Mouse (Mus musculus): ENCODE data around the gene Exosc7. TPM values are rescaled to one million over a fixed set of nuclear protein-coding genes. Genes with fewer than 3 reads are reported as not detected.

Gene Exosc7
- 92.6 and 92.7 TPM in 2 replicates for polyA plus RNA-seq (2012; rRNA removed)

DNA sequence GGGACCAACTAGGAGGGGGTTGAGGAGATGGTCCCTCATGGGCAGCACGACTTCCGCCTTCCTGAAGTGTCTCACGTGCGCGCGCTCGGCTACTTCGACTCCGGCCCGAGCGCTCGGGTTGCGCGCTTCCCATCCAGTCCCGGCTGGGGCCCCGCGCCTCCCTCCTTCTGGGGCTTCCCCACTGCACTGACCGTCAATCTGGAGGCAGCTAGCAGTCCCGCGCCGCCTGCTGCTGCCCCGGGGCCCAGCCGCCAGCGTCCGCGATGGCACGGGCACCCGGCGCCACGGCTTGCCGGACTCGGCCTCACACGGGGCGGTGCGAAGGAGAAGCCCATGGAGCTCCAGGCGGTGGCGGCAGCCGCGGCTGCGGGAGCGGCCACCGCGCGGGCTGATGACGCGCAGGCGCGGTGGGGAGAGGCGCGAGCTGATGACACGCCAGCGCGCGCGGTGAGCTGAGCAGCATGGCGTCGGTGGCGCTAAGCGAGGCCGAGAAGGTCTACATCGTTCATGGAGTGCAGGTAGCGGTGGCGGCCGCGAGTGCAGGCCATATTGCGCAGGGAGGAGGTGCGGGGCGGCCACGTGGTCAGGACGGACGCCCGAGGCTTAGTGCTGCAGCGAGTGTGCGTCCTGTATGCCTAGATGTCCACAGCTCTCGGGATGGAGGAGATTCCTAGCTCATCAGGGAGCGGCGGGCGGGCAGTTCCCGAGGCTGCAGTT lies at the start of gene Exosc7, which contains the start of gene Zdhhc3:
TSS of gene Exosc7 (plus strand) at position 411 of the 717 bp plus-strand sequence.
TSS of gene Zdhhc3 (minus strand) at position 401 of the 717 bp plus-strand sequence.

DNA sequence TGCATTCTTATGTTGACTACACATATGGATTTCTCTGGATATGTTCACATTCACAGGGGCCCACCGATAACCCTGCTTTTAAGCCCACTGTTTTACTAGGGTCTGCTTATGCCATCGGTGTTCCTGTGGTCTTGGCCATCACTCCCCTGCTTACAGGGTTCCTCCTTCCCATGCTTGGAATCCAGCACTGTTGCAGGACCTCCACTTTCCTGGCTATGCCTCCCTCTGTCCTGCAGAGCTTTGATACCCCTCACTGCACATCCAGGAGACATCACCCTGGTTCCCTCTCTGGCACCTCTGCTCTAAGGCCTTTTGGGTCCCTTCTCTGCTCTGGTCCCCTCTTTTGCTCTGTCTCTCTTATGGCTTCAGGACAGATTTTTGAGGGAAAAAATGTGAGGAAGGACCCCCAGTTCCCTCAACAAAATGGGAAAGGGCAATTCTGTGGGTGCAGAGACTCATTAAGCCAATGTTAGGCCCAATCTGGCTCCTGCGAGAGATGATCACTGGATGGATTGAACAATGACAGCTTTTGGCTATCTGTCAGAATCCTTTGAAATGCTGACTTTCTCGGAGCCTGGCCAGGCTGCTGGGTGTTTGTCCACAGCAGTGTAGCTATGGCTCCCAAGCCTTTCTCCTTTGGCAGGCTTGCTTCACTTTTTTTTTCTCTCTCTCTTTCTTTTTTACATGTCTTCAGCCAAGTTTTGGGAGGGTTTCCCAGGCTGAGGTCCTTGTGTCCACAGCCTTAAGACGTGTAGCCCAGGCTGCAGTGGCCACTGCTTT lies 37.4 kb downstream of the Exosc7 start, which contains the start of gene Clec3b:
TSS of gene Clec3b (plus strand) at position 706 of the 780 bp plus-strand sequence.

Other genes with a start within 250 kb of the Exosc7 start
- gene Zfp445, start 247.2 kb upstream of the Exosc7 start, polyA plus RNA-seq (2012; rRNA removed) = 187 and 190 TPM in 2 replicates
- gene Zkscan7, start 227.5 kb upstream of the Exosc7 start, polyA plus RNA-seq (2012; rRNA removed) = 7.5 and 8.8 TPM in 2 replicates
- 14.2 and 15.0 TPM in 2 replicates for gene Zfp105, start 190.1 kb upstream of the Exosc7 start, polyA plus RNA-seq (2012; rRNA removed)
- gene 1110059G10Rik, start 162.2 kb upstream of the Exosc7 start, polyA plus RNA-seq (2012; rRNA removed) = 19.4 and 20.4 TPM in 2 replicates
- gene Kif15, start 162.2 kb upstream of the Exosc7 start, polyA plus RNA-seq (2012; rRNA removed) = 26.2 and 30.5 TPM in 2 replicates
- gene Tmem42, start 91.9 kb upstream of the Exosc7 start, polyA plus RNA-seq (2012; rRNA removed) = 16.9 and 18.3 TPM in 2 replicates
- 0.45 and 0.52 TPM in 2 replicates for gene Tgm4, start 78.5 kb upstream of the Exosc7 start, polyA plus RNA-seq (2012; rRNA removed)
- gene Zdhhc3, start within 50 bp of the Exosc7 start, polyA plus RNA-seq (2012; rRNA removed) = 60.8 and 61.5 TPM in 2 replicates
- 3.6 and 6.6 TPM in 2 replicates for gene Clec3b, start 37.7 kb downstream of the Exosc7 start, polyA plus RNA-seq (2012; rRNA removed)
- 0.11 and 1.6 TPM in 2 replicates for gene Cdcp1, start 102.8 kb downstream of the Exosc7 start, polyA plus RNA-seq (2012; rRNA removed)
- 29.9 and 30.8 TPM in 2 replicates for gene Tmem158, start 147.5 kb downstream of the Exosc7 start, polyA plus RNA-seq (2012; rRNA removed)

Measured in central nervous system, embryonic 14 days (tissue).